Comparison of ENCODE assay signal across 13 mouse cellular contexts in genomic region chr11:75163379-75163778, GRCm38 (mm10). TPM values are rescaled to one million over a fixed set of nuclear protein-coding genes. Genes with fewer than 3 reads are reported as not detected.
DNase-seq lines count a peak whose midpoint lies in the region; ATAC-seq and TF ChIP-seq lines count a peak whose summit lies in the region.
"Had no signal": no experiment of that assay in that cellular context is flagged by ENCODE, and none has a peak within 500 bp of the region (broad histone marks: within the 10 kb centered on the region; RNA-seq: fewer than 3 reads in every experiment).

No protein-coding gene starts in this region.

- no peak for ATAC-seq in embryonic facial prominence, embryonic 12.5 days (ENCODE audit: insufficient number of reproducible peaks, insufficient read depth, low FRiP score, low TSS enrichment)
- no peak for ATAC-seq in embryonic facial prominence, embryonic 13.5 days (ENCODE audit: insufficient number of reproducible peaks, insufficient read depth, low FRiP score, low TSS enrichment, low read depth)
- no peak for ATAC-seq in hindbrain, embryonic 11.5 days (ENCODE audit: low FRiP score)
- ATAC-seq: hindbrain, embryonic 16.5 days had no signal

- H3K27me3 ChIP-seq in embryonic facial prominence, embryonic 12.5 days = peaks cover 55% of the 10 kb centered on the region
- peaks cover 62% of the 10 kb centered on the region for H3K27me3 ChIP-seq in embryonic facial prominence, embryonic 10.5 days (replicated peaks; ENCODE audit: low read depth, poor library complexity, severe bottlenecking)
- H3K27me3 ChIP-seq in kidney, adult 2 months (replicated peaks; ENCODE audit: control insufficient read depth, insufficient read depth, low read length) = no peaks in the 10 kb centered on the region
- H3K27me3 ChIP-seq in embryonic facial prominence, embryonic 13.5 days = peaks cover 62% of the 10 kb centered on the region
- peaks cover 55% of the 10 kb centered on the region for H3K27me3 ChIP-seq in hindbrain, embryonic 11.5 days (ENCODE audit: control insufficient read depth, insufficient read depth, low read length)

- H3K9me3 ChIP-seq in embryonic facial prominence, embryonic 12.5 days = no peaks in the 10 kb centered on the region
- no peaks in the 10 kb centered on the region for H3K9me3 ChIP-seq in embryonic facial prominence, embryonic 10.5 days
- no peaks in the 10 kb centered on the region for H3K9me3 ChIP-seq in embryonic facial prominence, embryonic 13.5 days
- no peaks in the 10 kb centered on the region for H3K9me3 ChIP-seq in hindbrain, embryonic 11.5 days (ENCODE audit: control insufficient read depth, low read length)
- H3K9me3 ChIP-seq: neural tube, embryonic 12.5 days had no signal

- peaks cover 33% of the 10 kb centered on the region for H3K4me1 ChIP-seq in embryonic facial prominence, embryonic 12.5 days
- peaks cover 50% of the 10 kb centered on the region for H3K4me1 ChIP-seq in embryonic facial prominence, embryonic 10.5 days
- peaks cover 9% of the 10 kb centered on the region; the same call in 1 of the 2 replicates for H3K4me1 ChIP-seq in kidney, adult 2 months (ENCODE audit: control insufficient read depth, insufficient read depth, low read length)
- peaks cover 45% of the 10 kb centered on the region for H3K4me1 ChIP-seq in embryonic facial prominence, embryonic 13.5 days
- peaks cover 11% of the 10 kb centered on the region for H3K4me1 ChIP-seq in hindbrain, embryonic 11.5 days (replicated peaks; ENCODE audit: control insufficient read depth, insufficient read depth, low read length)

- no peak overlapping the region for H3K4me3 ChIP-seq in embryonic facial prominence, embryonic 12.5 days
- no peak overlapping the region for H3K4me3 ChIP-seq in embryonic facial prominence, embryonic 10.5 days
- no peak overlapping the region for H3K4me3 ChIP-seq in kidney, adult 2 months (ENCODE audit: insufficient read depth, low read depth, low read length)
- H3K4me3 ChIP-seq in embryonic facial prominence, embryonic 13.5 days = no peak overlapping the region
- no peak overlapping the region for H3K4me3 ChIP-seq in hindbrain, embryonic 11.5 days (ENCODE audit: low read depth, low read length)
- H3K4me3 ChIP-seq: neural tube, embryonic 12.5 days had no signal

- H3K9ac ChIP-seq in embryonic facial prominence, embryonic 12.5 days = no peak overlapping the region
- peak overlapping the region; percentile 33; the same call in 1 of the 2 replicates for H3K9ac ChIP-seq in embryonic facial prominence, embryonic 13.5 days
- H3K9ac ChIP-seq in hindbrain, embryonic 11.5 days (ENCODE audit: low read depth, low read length) = no peak overlapping the region
- H3K9ac ChIP-seq: neural tube, embryonic 12.5 days had no signal

- TF ChIP-seq POLR2A in kidney, adult 2 months (IDR thresholded peaks at IDR 0.05; ENCODE audit: low read depth, low read length) = no peak

- H3K27ac ChIP-seq in embryonic facial prominence, embryonic 12.5 days = no peak overlapping the region
- no peak overlapping the region for H3K27ac ChIP-seq in embryonic facial prominence, embryonic 10.5 days (replicated peaks)
- H3K27ac ChIP-seq in kidney, adult 2 months (ENCODE audit: insufficient read depth, low read depth, low read length) = peak overlapping the region; percentile 19; the same call in 1 of the 2 replicates
- no peak overlapping the region for H3K27ac ChIP-seq in embryonic facial prominence, embryonic 13.5 days
- H3K27ac ChIP-seq in hindbrain, embryonic 11.5 days (ENCODE audit: low read depth, low read length) = no peak overlapping the region
- H3K27ac ChIP-seq: neural tube, embryonic 12.5 days had no signal

- peaks cover 55% of the 10 kb centered on the region for H3K36me3 ChIP-seq in embryonic facial prominence, embryonic 12.5 days
- peaks cover 63% of the 10 kb centered on the region for H3K36me3 ChIP-seq in embryonic facial prominence, embryonic 10.5 days (replicated peaks)
- no peaks in the 10 kb centered on the region; the same call in 1 of the 2 replicates for H3K36me3 ChIP-seq in kidney, adult 2 months (ENCODE audit: control insufficient read depth, insufficient read depth, low read length)
- H3K36me3 ChIP-seq in embryonic facial prominence, embryonic 13.5 days = peaks cover 59% of the 10 kb centered on the region
- peaks cover 2% of the 10 kb centered on the region; the same call in 1 of the 2 replicates for H3K36me3 ChIP-seq in hindbrain, embryonic 11.5 days (ENCODE audit: control insufficient read depth, insufficient read depth, low read length)

- DNase-seq in embryonic facial prominence, embryonic 10.5 days (ENCODE audit: low spot score) = no peak
- DNase-seq in kidney, adult 2 months = peak; percentile 52
- DNase-seq in kidney, adult 8-10 months = no peak
- peak; percentile 50 to 55 for DNase-seq in kidney, postnatal 36 days
- no peak for DNase-seq in urinary bladder, postnatal 14 days (ENCODE audit: low spot score)
- DNase-seq in hindbrain, embryonic 11.5 days (ENCODE audit: low spot score) = no peak
- DNase-seq: layer of hippocampus, postnatal 36 days; midbrain, embryonic 14.5 days; right cerebral cortex, adult 18-20 months had no signal

- peak overlapping the region; percentile 88 for H3K4me2 ChIP-seq in embryonic facial prominence, embryonic 12.5 days (replicated peaks)
- no peak overlapping the region for H3K4me2 ChIP-seq in embryonic facial prominence, embryonic 13.5 days
- H3K4me2 ChIP-seq in hindbrain, embryonic 11.5 days (replicated peaks; ENCODE audit: low read depth, low read length) = no peak overlapping the region
- H3K4me2 ChIP-seq: neural tube, embryonic 12.5 days had no signal

- no peak for TF ChIP-seq CTCF in kidney, adult 2 months (conservative IDR thresholded peaks at IDR 0.05; ENCODE audit: insufficient read depth, insufficient read length, low read depth, low read length)

- 68% methylated on average over 6 of the region's 6 CpGs for WGBS in embryonic facial prominence, embryonic 12.5 days
- WGBS in embryonic facial prominence, embryonic 10.5 days = 82% methylated on average over 6 of the region's 6 CpGs
- WGBS in kidney, adult 2 months = 33% methylated on average over 6 of the region's 6 CpGs
- WGBS in embryonic facial prominence, embryonic 13.5 days = 79% methylated on average over 6 of the region's 6 CpGs
- 80% methylated on average over 6 of the region's 6 CpGs for WGBS in hindbrain, embryonic 11.5 days

RNA-seq across cellular contexts. Expression of gene Hic1, which starts 5.9 kb away (rescaled TPM):
- 39.2 and 44.8 TPM in 2 replicates for polyA plus RNA-seq in embryonic facial prominence, embryonic 12.5 days (2016; fragmentation: Nextera tagmentation; extraction: Ambion mirVana)
- 0.23 and 1.3 TPM in 2 replicates for polyA plus RNA-seq in embryonic facial prominence, embryonic 10.5 days (2016; fragmentation: Nextera tagmentation; extraction: Ambion mirVana)
- polyA plus RNA-seq in kidney, adult 2 months (2012; rRNA removed) = 8.6 and 12.6 TPM in 2 replicates
- 8.2 and 9.7 TPM in 2 replicates for polyA plus RNA-seq in embryonic facial prominence, embryonic 13.5 days (2015; fragmentation: Nextera tagmentation; extraction: Ambion mirVana)
- polyA plus RNA-seq in hindbrain, embryonic 11.5 days (2014; fragmentation: Nextera tagmentation; extraction: Ambion mirVana) = 0.90 and 1.5 TPM in 2 replicates

RNA-seq across cellular contexts. Expression of gene Ovca2, which starts 15.3 kb away (rescaled TPM):
- 30.0 and 31.5 TPM in 2 replicates for polyA plus RNA-seq in embryonic facial prominence, embryonic 12.5 days (2016; fragmentation: Nextera tagmentation; extraction: Ambion mirVana)
- 35.4 and 36.7 TPM in 2 replicates for polyA plus RNA-seq in embryonic facial prominence, embryonic 10.5 days (2016; fragmentation: Nextera tagmentation; extraction: Ambion mirVana)
- 18.6 and 33.7 TPM in 2 replicates for polyA plus RNA-seq in kidney, adult 2 months (2012; rRNA removed)
- polyA plus RNA-seq in embryonic facial prominence, embryonic 13.5 days (2015; fragmentation: Nextera tagmentation; extraction: Ambion mirVana) = 28.7 and 30.4 TPM in 2 replicates
- polyA plus RNA-seq in hindbrain, embryonic 11.5 days (2014; fragmentation: Nextera tagmentation; extraction: Ambion mirVana) = 28.0 and 31.0 TPM in 2 replicates

RNA-seq across cellular contexts. Expression of gene Dph1, which starts 27.7 kb away (rescaled TPM):
- polyA plus RNA-seq in embryonic facial prominence, embryonic 12.5 days (2016; fragmentation: Nextera tagmentation; extraction: Ambion mirVana) = 22.6 and 23.3 TPM in 2 replicates
- 24.9 and 29.2 TPM in 2 replicates for polyA plus RNA-seq in embryonic facial prominence, embryonic 10.5 days (2016; fragmentation: Nextera tagmentation; extraction: Ambion mirVana)
- 40.2 and 46.7 TPM in 2 replicates for polyA plus RNA-seq in kidney, adult 2 months (2012; rRNA removed)
- polyA plus RNA-seq in embryonic facial prominence, embryonic 13.5 days (2015; fragmentation: Nextera tagmentation; extraction: Ambion mirVana) = 20.8 and 24.5 TPM in 2 replicates
- polyA plus RNA-seq in hindbrain, embryonic 11.5 days (2014; fragmentation: Nextera tagmentation; extraction: Ambion mirVana) = 14.1 and 18.8 TPM in 2 replicates

RNA-seq across cellular contexts. Expression of gene Rtn4rl1, which starts 30.2 kb away (rescaled TPM):
- polyA plus RNA-seq in embryonic facial prominence, embryonic 12.5 days (2016; fragmentation: Nextera tagmentation; extraction: Ambion mirVana) = 5.1 and 5.7 TPM in 2 replicates
- polyA plus RNA-seq in embryonic facial prominence, embryonic 10.5 days (2016; fragmentation: Nextera tagmentation; extraction: Ambion mirVana) = 1.5 and 2.1 TPM in 2 replicates
- polyA plus RNA-seq in kidney, adult 2 months (2012; rRNA removed) = 11.3 and 12.7 TPM in 2 replicates
- polyA plus RNA-seq in embryonic facial prominence, embryonic 13.5 days (2015; fragmentation: Nextera tagmentation; extraction: Ambion mirVana) = 6.0 and 7.1 TPM in 2 replicates
- polyA plus RNA-seq in hindbrain, embryonic 11.5 days (2014; fragmentation: Nextera tagmentation; extraction: Ambion mirVana) = 2.4 and 2.8 TPM in 2 replicates

Comparison
In these comparisons a context has a peak if more than half of its experiments do, and no peak if none do; other contexts are left out.
1. DNase-seq: peak in kidney, adult 2 months (single experiment) and kidney, postnatal 36 days (2 of 2); none in embryonic facial prominence, embryonic 10.5 days (single experiment), kidney, adult 8-10 months (0 of 2), urinary bladder, postnatal 14 days (single experiment) and hindbrain, embryonic 11.5 days (single experiment).